Mouse (Mus musculus) heart, embryonic 15.5 days (tissue): ENCODE data around the gene Sobp. TPM values are rescaled to one million over a fixed set of nuclear protein-coding genes. Genes with fewer than 3 reads are reported as not detected.

Experiments
- ATAC-seq: fragments of 200-750 bp; cut with Nextera tagmentation; replicated peaks from 2 replicates; pipeline ENCODE4 v1.8.0; 2017; ENCODE audit warnings: low read depth, moderate TSS enrichment; ENCODE audit not compliant: insufficient number of reproducible peaks, insufficient read depth, low FRiP score
- H3K27ac ChIP-seq: fragments of 300-500 bp; sonication (generic); 2 replicates; pipeline ENCODE4 v1.5.1; 2015; ENCODE audit warnings: mild to moderate bottlenecking, inconsistent platforms
- H3K27me3 ChIP-seq: fragments of 300-500 bp; sonication (generic); 2 replicates; pipeline ENCODE4 v1.6.1; 2015; ENCODE audit warnings: inconsistent platforms
- H3K36me3 ChIP-seq: fragments of 300-500 bp; sonication (generic); 2 replicates; pipeline ENCODE4 v1.6.1; 2015; ENCODE audit warnings: mild to moderate bottlenecking, inconsistent platforms
- H3K4me1 ChIP-seq: fragments of 300-500 bp; sonication (generic); replicated peaks from 2 replicates; pipeline ENCODE4 v1.6.1; 2015; ENCODE audit warnings: inconsistent platforms
- H3K4me2 ChIP-seq: fragments of 300-500 bp; sonication (generic); 2 replicates; pipeline ENCODE4 v1.6.1; 2015; ENCODE audit warnings: inconsistent platforms, mild to moderate bottlenecking, moderate library complexity
- H3K4me3 ChIP-seq: fragments of 300-500 bp; sonication (generic); 2 replicates; pipeline ENCODE4 v1.5.1; 2015; ENCODE audit warnings: mild to moderate bottlenecking, inconsistent platforms
- H3K9ac ChIP-seq: fragments of 300-500 bp; sonication (generic); 2 replicates; pipeline ENCODE4 v1.6.1; 2015; ENCODE audit warnings: mild to moderate bottlenecking, inconsistent platforms
- H3K9me3 ChIP-seq: fragments of 300-500 bp; sonication (generic); replicated peaks from 2 replicates; pipeline ENCODE4 v1.6.1; 2016; ENCODE audit warnings: inconsistent platforms
- WGBS: fragments of 180-500 bp; shearing (Covaris S2); methylation state at CpG from one replicate; pipeline ENCODE4 v1.1.7; 2015; ENCODE audit warnings: mixed read lengths; 5-methylcytosine and 5-hydroxymethylcytosine counted together
- polyA plus RNA-seq: library from polyadenylated mRNA; unstranded; fragments of >200 nt; fragmentation: Nextera tagmentation; extraction: Ambion mirVana; gene quantifications from 2 replicates; pipeline ENCODE4 v1.2.1, GENCODE M21; 2015

Gene Sobp
- polyA plus RNA-seq, 1 experiment from 2014 or later: 2.1 TPM

- Histone ChIP-seq H3K36me3 (no peaks in the 10 kb centered on the region), H3K4me2 (no peak overlapping the region), H3K27me3 (no peaks in the 10 kb centered on the region), H3K9me3 (no peaks in the 10 kb centered on the region), H3K9ac (no peak overlapping the region), H3K4me3 (no peak overlapping the region), H3K27ac (no peak overlapping the region), H3K4me1 (no peaks in the 10 kb centered on the region)
- no peak for ATAC-seq
- WGBS: 70% methylated on average over 2 of the region's 2 CpGs
These were observed 86.9 kb downstream of the Sobp start for GRCm38 (mm10) chr10:43087421-43087820.

GRCm38 (mm10) chr10:43086888-43087287 lies 87.4 kb downstream of the Sobp start:
- no peaks in the 10 kb centered on the region for H3K9me3 ChIP-seq
- 78% methylated on average over 6 of the region's 6 CpGs for WGBS
- no peaks in the 10 kb centered on the region for H3K27me3 ChIP-seq
- H3K9ac ChIP-seq: no peak overlapping the region
- H3K36me3 ChIP-seq: no peaks in the 10 kb centered on the region
- H3K27ac ChIP-seq: no peak overlapping the region
- no peak for ATAC-seq
- no peak overlapping the region for H3K4me2 ChIP-seq
- H3K4me1 ChIP-seq: no peaks in the 10 kb centered on the region
- no peak overlapping the region for H3K4me3 ChIP-seq

DNA sequence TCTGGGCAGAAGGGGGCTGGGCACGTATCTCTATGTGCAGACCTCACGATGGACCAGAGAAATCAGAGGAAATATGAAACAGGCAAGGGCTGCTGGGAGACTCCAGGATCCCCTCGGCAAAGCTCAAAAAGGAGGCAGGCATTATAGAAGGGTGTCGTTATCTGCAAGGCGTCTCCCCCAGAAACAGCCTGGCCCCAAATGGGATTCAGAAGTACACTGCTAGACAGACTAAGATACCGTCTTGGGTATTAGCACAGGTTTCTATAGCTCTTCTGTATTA lies 90.3 kb downstream of the Sobp start:
- WGBS: 62% methylated on average over 6 of the region's 6 CpGs
- no peaks in the 10 kb centered on the region for H3K27me3 ChIP-seq
- no peak overlapping the region for H3K27ac ChIP-seq
- no peaks in the 10 kb centered on the region for H3K36me3 ChIP-seq
- H3K4me3 ChIP-seq: no peak overlapping the region
- H3K4me1 ChIP-seq: peaks cover 9% of the 10 kb centered on the region
- H3K9me3 ChIP-seq: no peaks in the 10 kb centered on the region
- no peak overlapping the region for H3K9ac ChIP-seq
- ATAC-seq: no peak
- H3K4me2 ChIP-seq: no peak overlapping the region

GRCm38 (mm10) chr10:43083288-43084086 lies 90.8 kb downstream of the Sobp start:
- H3K27ac ChIP-seq: no peak overlapping the region
- 69% methylated on average over 9 of the region's 9 CpGs for WGBS

GRCm38 (mm10) chr10:43081316-43081715 lies 93.0 kb downstream of the Sobp start:
- WGBS: 59% methylated on average over 3 of the region's 3 CpGs
- no peak for ATAC-seq
- H3K27ac ChIP-seq: no peak overlapping the region
- peaks cover 9% of the 10 kb centered on the region for H3K4me1 ChIP-seq
- H3K27me3 ChIP-seq: no peaks in the 10 kb centered on the region
- no peak overlapping the region for H3K4me2 ChIP-seq
- no peak overlapping the region for H3K9ac ChIP-seq
- H3K9me3 ChIP-seq: no peaks in the 10 kb centered on the region
- no peaks in the 10 kb centered on the region for H3K36me3 ChIP-seq
- no peak overlapping the region for H3K4me3 ChIP-seq

More at GRCm38 (mm10) chr10:43083288-43084086, 90.8 kb downstream of the Sobp start:
- no peaks in the 10 kb centered on the region for H3K27me3 ChIP-seq
- no peaks in the 10 kb centered on the region for H3K36me3 ChIP-seq
- no peak overlapping the region for H3K4me3 ChIP-seq
- H3K9ac ChIP-seq: no peak overlapping the region
- H3K9me3 ChIP-seq: no peaks in the 10 kb centered on the region
- no peak for ATAC-seq
- H3K4me2 ChIP-seq: no peak overlapping the region
- H3K4me1 ChIP-seq: peaks cover 9% of the 10 kb centered on the region

- ATAC-seq: no peak
- Histone ChIP-seq H3K4me1 (peaks cover 7% of the 10 kb centered on the region), H3K27me3 (no peaks in the 10 kb centered on the region), H3K27ac (no peak overlapping the region), H3K9ac (no peak overlapping the region), H3K4me2 (no peak overlapping the region), H3K4me3 (no peak overlapping the region), H3K36me3 (no peaks in the 10 kb centered on the region), H3K9me3 (no peaks in the 10 kb centered on the region)
- 53% methylated on average over 13 of the region's 13 CpGs for WGBS
These were observed 98.7 kb downstream of the Sobp start for GRCm38 (mm10) chr10:43075535-43076152.

GRCm38 (mm10) chr10:43073281-43073680 lies 101.0 kb downstream of the Sobp start:
- H3K4me2 ChIP-seq: no peak overlapping the region
- H3K4me3 ChIP-seq: no peak overlapping the region
- no peaks in the 10 kb centered on the region for H3K27me3 ChIP-seq
- ATAC-seq: no peak
- H3K4me1 ChIP-seq: peaks cover 14% of the 10 kb centered on the region
- 64% methylated on average over 8 of the region's 8 CpGs for WGBS
- H3K27ac ChIP-seq: no peak overlapping the region
- no peak overlapping the region for H3K9ac ChIP-seq
- no peaks in the 10 kb centered on the region for H3K36me3 ChIP-seq
- H3K9me3 ChIP-seq: no peaks in the 10 kb centered on the region

GRCm38 (mm10) chr10:43070893-43071292 lies 103.4 kb downstream of the Sobp start:
- Histone ChIP-seq H3K4me1 (peaks cover 14% of the 10 kb centered on the region), H3K4me2 (0 out of 2 replicates have a peak overlapping the region, but pooled peaks have one; percentile 24), H3K9ac (no peak overlapping the region), H3K36me3 (no peaks in the 10 kb centered on the region), H3K9me3 (no peaks in the 10 kb centered on the region), H3K27me3 (no peaks in the 10 kb centered on the region), H3K27ac (peak overlapping the region; percentile 46), H3K4me3 (no peak overlapping the region)
- ATAC-seq: 0 out of 2 replicates have a peak, but pooled peaks have one; percentile 27
- WGBS: 54% methylated on average over 6 of the region's 6 CpGs

GRCm38 (mm10) chr10:43065331-43065730 lies 109.0 kb downstream of the Sobp start:
- Histone ChIP-seq H3K4me2 (no peak overlapping the region), H3K27me3 (no peaks in the 10 kb centered on the region), H3K4me3 (no peak overlapping the region), H3K27ac (no peak overlapping the region), H3K36me3 (no peaks in the 10 kb centered on the region), H3K4me1 (peaks cover 3% of the 10 kb centered on the region), H3K9ac (no peak overlapping the region), H3K9me3 (no peaks in the 10 kb centered on the region)
- 81% methylated on average over 7 of the region's 7 CpGs for WGBS
- no peak for ATAC-seq

- no peaks in the 10 kb centered on the region for H3K9me3 ChIP-seq
- H3K4me3 ChIP-seq: no peak overlapping the region
- no peaks in the 10 kb centered on the region for H3K4me1 ChIP-seq
- H3K4me2 ChIP-seq: no peak overlapping the region
- no peak for ATAC-seq
- H3K36me3 ChIP-seq: no peaks in the 10 kb centered on the region
- no peak overlapping the region for H3K9ac ChIP-seq
- 86% methylated on average over 11 of the region's 11 CpGs for WGBS
- H3K27me3 ChIP-seq: no peaks in the 10 kb centered on the region
- no peak overlapping the region for H3K27ac ChIP-seq
These were observed 112.7 kb downstream of the Sobp start for GRCm38 (mm10) chr10:43061519-43062105.

GRCm38 (mm10) chr10:43055405-43055804 lies 118.9 kb downstream of the Sobp start:
- Histone ChIP-seq H3K4me2 (no peak overlapping the region), H3K27me3 (no peaks in the 10 kb centered on the region), H3K27ac (no peak overlapping the region), H3K4me3 (no peak overlapping the region), H3K9ac (no peak overlapping the region), H3K9me3 (no peaks in the 10 kb centered on the region), H3K36me3 (no peaks in the 10 kb centered on the region), H3K4me1 (no peaks in the 10 kb centered on the region)
- no peak for ATAC-seq
- WGBS: 90% methylated on average over 2 of the region's 2 CpGs
